Mouse (Mus musculus): ENCODE measurements around the gene Lrrc59.

DNA sequence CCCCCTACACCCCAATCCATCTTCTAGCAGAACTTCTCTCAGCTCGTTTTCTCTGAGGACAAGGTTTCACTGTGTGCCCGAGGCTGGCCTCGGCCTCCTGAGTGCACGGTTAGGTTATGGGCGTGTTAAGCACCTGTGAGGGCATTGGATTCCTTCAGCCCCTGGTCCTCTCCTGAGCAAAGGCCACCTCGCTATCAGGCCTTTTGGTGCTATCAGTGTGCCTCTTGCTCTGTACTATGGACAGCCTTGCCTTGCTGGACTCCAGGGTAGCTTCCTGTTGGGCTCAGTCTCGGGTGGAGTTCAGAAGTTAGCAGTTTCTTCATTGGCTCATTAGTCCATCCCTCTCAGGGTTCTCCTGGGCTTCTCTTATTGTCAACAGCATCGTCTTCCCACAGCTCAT is 3.4 kb downstream of the Lrrc59 start:
- no peak for TF ChIP-seq POLR2A (IDR thresholded peaks at IDR 0.05; ENCODE audit: insufficient read depth, low read length)
- TF ChIP-seq CTCF (IDR thresholded peaks at IDR 0.05; ENCODE audit: low read depth, low read length): no peak
- TF ChIP-seq EP300 (IDR thresholded peaks at IDR 0.05; ENCODE audit: insufficient read depth, low read depth, low read length): no peak

All from ES-Bruce4 (cell line).